Mouse (Mus musculus): ENCODE results near the gene Vav2. TPM values are rescaled to one million over a fixed set of nuclear protein-coding genes. Genes with fewer than 3 reads are reported as not detected.
A peak's percentile ranks its signal among the peaks of the same experiment; 100 is the strongest.

The Vav2 gene
- total and polyA plus RNA-seq, 2 experiments from 2014 or later = 6.4 to 33.6 TPM

DNA sequence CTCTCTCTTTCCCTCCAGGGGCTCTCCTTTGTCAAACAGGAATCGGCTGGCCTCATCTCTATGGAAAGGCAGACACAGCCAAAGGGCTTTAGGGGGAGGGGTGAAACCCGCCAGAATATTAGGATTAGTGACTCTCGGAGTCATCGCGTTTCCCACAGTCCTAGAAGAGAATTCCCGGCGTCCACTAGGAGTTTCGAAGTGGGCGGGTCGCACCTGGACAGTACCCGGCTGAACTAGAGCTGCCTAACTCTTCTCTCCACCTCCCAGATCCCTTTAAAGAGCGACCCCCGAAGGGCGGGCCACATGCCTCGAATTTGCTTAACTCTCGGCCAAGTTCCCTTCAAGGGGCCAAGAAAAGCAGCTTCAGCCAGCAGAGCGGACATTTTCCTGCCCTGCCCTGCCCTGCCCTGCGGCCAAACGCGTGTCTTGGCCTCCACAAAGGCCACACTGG is 1.6 kb downstream of the Vav2 start:
- peaks cover 11% of the 10 kb centered on the region; the same call in 1 of the 2 replicates for H3K4me1 ChIP-seq (ENCODE audit: insufficient read depth, low read length)
- ATAC-seq (ENCODE audit: low FRiP score) = no peak
- peak overlapping the region; percentile 92 for H3K4me3 ChIP-seq (ENCODE audit: low read depth, low read length)
- WGBS = under 1% methylated on average over 20 of the region's 20 CpGs
- H3K27ac ChIP-seq (ENCODE audit: low read depth, low read length) = no peak overlapping the region
- no peaks in the 10 kb centered on the region for H3K36me3 ChIP-seq (ENCODE audit: insufficient read depth, low read length)
- TF ChIP-seq CTCF (IDR thresholded peaks at IDR 0.05) = no peak
- no peaks in the 10 kb centered on the region for H3K9me3 ChIP-seq (ENCODE audit: low read length)
- H3K4me2 ChIP-seq (ENCODE audit: low read depth, low read length, poor library complexity, severe bottlenecking) = peak overlapping the region; percentile 99
- DNase-seq (ENCODE audit: low spot score) = peak; percentile 58
- no peaks in the 10 kb centered on the region for H3K27me3 ChIP-seq (ENCODE audit: insufficient read depth, low read length)
- peak overlapping the region; percentile 77 for H3K9ac ChIP-seq (replicated peaks; ENCODE audit: low read length, poor library complexity, severe bottlenecking)

DNA sequence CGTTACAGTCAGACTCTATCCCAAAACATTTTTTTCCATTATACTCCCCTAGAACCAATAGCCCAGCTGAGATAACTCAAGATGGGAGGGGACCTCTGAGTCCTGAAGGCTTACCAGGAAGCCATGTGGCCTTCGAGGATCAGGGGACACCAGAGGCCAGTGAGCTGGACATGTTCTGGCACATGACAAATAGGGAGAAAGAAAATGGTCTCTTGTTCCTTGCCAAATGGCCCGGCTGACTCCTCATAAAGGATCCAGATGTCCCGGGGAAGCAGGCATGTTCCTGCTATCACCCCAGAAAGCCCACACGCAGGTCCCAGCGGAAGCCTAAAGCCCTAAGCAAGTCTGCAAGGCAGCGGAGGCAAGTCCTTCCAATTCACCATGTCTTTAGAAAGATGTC is 3.2 kb downstream of the Vav2 start:
- H3K27ac ChIP-seq (ENCODE audit: low read depth, low read length) = no peak overlapping the region
- H3K4me1 ChIP-seq (ENCODE audit: insufficient read depth, low read length) = peaks cover 11% of the 10 kb centered on the region; the same call in 1 of the 2 replicates
- no peak for ATAC-seq (ENCODE audit: low FRiP score)

DNA sequence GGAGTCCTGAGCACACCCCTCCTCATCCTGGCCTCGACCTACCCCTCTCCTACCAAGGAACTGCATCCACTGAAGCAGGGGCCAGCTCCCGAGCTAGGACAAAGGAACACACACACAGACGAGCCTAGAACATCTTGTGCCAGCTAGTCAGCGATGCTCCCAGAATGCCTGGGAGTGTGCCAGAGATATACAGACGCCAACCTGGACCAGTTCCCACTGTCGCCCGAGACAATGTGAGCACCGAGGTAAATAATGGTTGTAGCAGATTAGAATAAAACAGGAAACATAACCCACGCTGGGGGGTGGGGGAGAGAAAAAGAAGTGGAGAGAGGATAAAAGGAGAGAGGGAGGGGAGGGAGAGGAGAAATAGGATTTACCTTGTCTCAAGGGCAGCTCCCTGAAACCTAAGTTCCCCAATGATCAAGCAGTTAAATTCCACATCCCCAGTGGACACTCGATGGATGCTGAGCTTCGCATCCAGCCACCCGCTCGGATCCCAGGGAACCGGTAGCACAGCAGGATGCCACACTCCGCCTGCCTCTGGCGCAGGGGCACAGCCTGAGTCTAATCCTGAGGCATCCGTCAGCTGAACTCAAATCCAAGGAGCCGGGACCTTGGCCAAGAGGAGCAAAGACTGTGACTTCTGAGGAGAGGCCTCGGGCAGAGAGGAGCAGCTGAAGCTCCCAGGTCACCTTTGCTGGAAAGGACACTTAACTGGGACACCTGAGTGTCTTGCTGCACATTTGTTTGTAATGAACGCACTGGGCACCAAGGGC is 5.4 kb downstream of the Vav2 start:
- no peak for TF ChIP-seq CTCF (IDR thresholded peaks at IDR 0.05)
- ATAC-seq (ENCODE audit: low FRiP score) (no peak), DNase-seq (ENCODE audit: low spot score) (peak; percentile 84)
- Histone ChIP-seq H3K4me3 (ENCODE audit: low read depth, low read length) (no peak overlapping the region), H3K27me3 (ENCODE audit: insufficient read depth, low read length) (no peaks in the 10 kb centered on the region), H3K36me3 (ENCODE audit: insufficient read depth, low read length) (no peaks in the 10 kb centered on the region), H3K27ac (ENCODE audit: low read depth, low read length) (no peak overlapping the region), H3K4me2 (ENCODE audit: low read depth, low read length, poor library complexity, severe bottlenecking) (no peak overlapping the region), H3K4me1 (ENCODE audit: insufficient read depth, low read length) (peaks cover 8% of the 10 kb centered on the region; the same call in 1 of the 2 replicates), H3K9me3 (ENCODE audit: low read length) (no peaks in the 10 kb centered on the region), H3K9ac (replicated peaks; ENCODE audit: low read length, poor library complexity, severe bottlenecking) (no peak overlapping the region)
- WGBS = 39% methylated on average over 20 of the region's 20 CpGs

More for the DNA sequence above, 3.2 kb downstream of the Vav2 start:
- Histone ChIP-seq H3K4me3 (ENCODE audit: low read depth, low read length) (no peak overlapping the region), H3K4me2 (ENCODE audit: low read depth, low read length, poor library complexity, severe bottlenecking) (peak overlapping the region; percentile 2; the same call in 1 of the 2 replicates), H3K9me3 (ENCODE audit: low read length) (no peaks in the 10 kb centered on the region), H3K27me3 (ENCODE audit: insufficient read depth, low read length) (no peaks in the 10 kb centered on the region), H3K9ac (replicated peaks; ENCODE audit: low read length, poor library complexity, severe bottlenecking) (no peak overlapping the region), H3K36me3 (ENCODE audit: insufficient read depth, low read length) (no peaks in the 10 kb centered on the region)
- 76% methylated on average over 7 of the region's 7 CpGs for whole genome bisulfite sequencing
- TF ChIP-seq CTCF (IDR thresholded peaks at IDR 0.05) = no peak
- DNase-seq (ENCODE audit: low spot score) = no peak

DNA sequence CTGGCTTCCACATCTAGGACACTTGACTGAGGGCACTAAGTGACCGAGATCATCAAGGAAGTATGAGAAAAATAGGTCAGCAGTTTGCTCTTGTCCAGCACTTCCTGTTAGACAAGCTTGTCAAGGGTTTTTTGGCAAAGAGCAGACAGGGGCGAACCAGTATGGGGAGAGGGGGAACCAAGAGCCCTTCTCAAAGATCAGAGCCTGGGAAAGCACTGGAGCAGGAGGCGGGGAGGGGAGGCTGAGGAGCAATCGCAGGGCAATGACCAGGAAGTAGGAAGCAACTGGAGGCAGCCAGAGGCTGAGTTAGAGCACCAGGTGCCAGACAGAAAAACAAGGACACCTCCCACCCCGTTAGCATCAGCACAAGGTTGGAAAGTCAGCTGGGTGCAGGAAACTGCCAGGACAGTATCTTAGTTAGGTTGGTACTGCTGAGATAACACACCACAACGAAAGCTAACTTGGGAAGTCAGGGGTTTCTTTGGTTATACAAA is 8.2 kb downstream of the Vav2 start:
- Histone ChIP-seq H3K36me3 (ENCODE audit: insufficient read depth, low read length) (no peaks in the 10 kb centered on the region), H3K4me1 (ENCODE audit: insufficient read depth, low read length) (peaks cover 15% of the 10 kb centered on the region)
- WGBS = 68% methylated on average over 6 of the region's 6 CpGs

DNA sequence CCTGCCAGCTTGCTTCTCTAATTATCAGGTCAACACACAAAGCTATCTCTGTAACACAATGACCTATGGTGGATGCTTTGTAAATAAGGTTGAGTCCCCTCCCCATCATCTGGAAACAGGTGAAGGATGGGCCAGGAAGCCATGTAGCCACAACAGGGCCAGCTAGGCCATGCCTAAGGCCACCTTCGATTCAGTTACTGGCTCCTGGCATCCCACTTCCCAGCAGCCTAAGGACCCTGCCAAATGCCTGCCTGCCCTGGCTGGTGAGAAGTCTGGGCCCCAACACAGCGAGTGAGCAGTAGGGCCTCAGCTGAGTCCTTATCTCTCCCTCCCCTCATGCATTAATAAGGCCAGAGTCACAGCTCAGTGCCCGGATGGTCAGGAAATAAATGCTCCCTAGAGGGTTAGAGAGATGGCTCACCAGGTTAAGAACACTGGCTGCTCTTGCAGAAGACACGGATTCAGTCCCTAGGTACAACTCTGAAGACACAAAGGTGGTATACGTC is 9.1 kb downstream of the Vav2 start:
- no peaks in the 10 kb centered on the region for H3K9me3 ChIP-seq (ENCODE audit: low read length)
- no peak for DNase-seq (ENCODE audit: low spot score)
- 54% methylated on average over 5 of the region's 5 CpGs for WGBS
- no peak for ATAC-seq (ENCODE audit: low FRiP score)
- H3K27ac ChIP-seq (ENCODE audit: low read depth, low read length) = no peak overlapping the region
- H3K4me3 ChIP-seq (ENCODE audit: low read depth, low read length) = no peak overlapping the region
- peaks cover 15% of the 10 kb centered on the region for H3K4me1 ChIP-seq (ENCODE audit: insufficient read depth, low read length)
- no peaks in the 10 kb centered on the region for H3K36me3 ChIP-seq (ENCODE audit: insufficient read depth, low read length)
- no peak overlapping the region for H3K9ac ChIP-seq (replicated peaks; ENCODE audit: low read length, poor library complexity, severe bottlenecking)
- no peak for TF ChIP-seq CTCF (IDR thresholded peaks at IDR 0.05)
- H3K4me2 ChIP-seq (ENCODE audit: low read depth, low read length, poor library complexity, severe bottlenecking) = no peak overlapping the region
- no peaks in the 10 kb centered on the region for H3K27me3 ChIP-seq (ENCODE audit: insufficient read depth, low read length)

More for the DNA sequence above, 8.2 kb downstream of the Vav2 start:
- no peak for TF ChIP-seq CTCF (IDR thresholded peaks at IDR 0.05)
- DNase-seq (ENCODE audit: low spot score) = no peak
- no peaks in the 10 kb centered on the region for H3K9me3 ChIP-seq (ENCODE audit: low read length)
- H3K4me2 ChIP-seq (ENCODE audit: low read depth, low read length, poor library complexity, severe bottlenecking) = no peak overlapping the region; the same call in 1 of the 2 replicates
- H3K9ac ChIP-seq (replicated peaks; ENCODE audit: low read length, poor library complexity, severe bottlenecking) = no peak overlapping the region
- no peak overlapping the region for H3K27ac ChIP-seq (ENCODE audit: low read depth, low read length)
- H3K27me3 ChIP-seq (ENCODE audit: insufficient read depth, low read length) = no peaks in the 10 kb centered on the region
- no peak overlapping the region for H3K4me3 ChIP-seq (ENCODE audit: low read depth, low read length)
- ATAC-seq (ENCODE audit: low FRiP score) = no peak

DNA sequence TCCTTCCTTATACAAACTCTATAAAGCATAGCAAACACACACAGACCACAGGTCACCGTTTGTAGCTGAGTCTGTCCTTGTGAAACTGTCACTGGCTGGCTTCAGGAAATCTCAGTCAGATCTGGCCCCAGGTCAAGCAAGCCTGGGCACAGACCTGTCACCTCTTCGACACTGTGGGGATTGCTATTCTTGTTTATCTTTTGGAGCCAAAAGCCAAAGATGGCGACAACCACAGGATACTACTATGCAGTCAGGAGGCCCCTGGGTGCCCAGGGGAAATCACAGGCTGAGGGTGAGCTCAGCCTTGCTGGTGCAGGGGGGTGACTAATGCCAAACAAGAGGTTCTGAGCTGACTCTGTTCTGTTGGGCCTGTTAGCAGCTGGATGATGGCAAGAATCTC is 10.4 kb downstream of the Vav2 start:
- WGBS = 47% methylated on average over 3 of the region's 3 CpGs
- H3K9me3 ChIP-seq (ENCODE audit: low read length) = no peaks in the 10 kb centered on the region
- no peak overlapping the region for H3K9ac ChIP-seq (replicated peaks; ENCODE audit: low read length, poor library complexity, severe bottlenecking)
- no peak overlapping the region for H3K4me2 ChIP-seq (ENCODE audit: low read depth, low read length, poor library complexity, severe bottlenecking)
- no peak overlapping the region for H3K4me3 ChIP-seq (ENCODE audit: low read depth, low read length)
- peaks cover 21% of the 10 kb centered on the region for H3K4me1 ChIP-seq (ENCODE audit: insufficient read depth, low read length)
- no peak for TF ChIP-seq CTCF (IDR thresholded peaks at IDR 0.05)
- DNase-seq (ENCODE audit: low spot score) (no peak), ATAC-seq (ENCODE audit: low FRiP score) (no peak)
- no peaks in the 10 kb centered on the region for H3K27me3 ChIP-seq (ENCODE audit: insufficient read depth, low read length)
- H3K36me3 ChIP-seq (ENCODE audit: insufficient read depth, low read length) = no peaks in the 10 kb centered on the region
- H3K27ac ChIP-seq (ENCODE audit: low read depth, low read length) = no peak overlapping the region

Measured in midbrain, postnatal 0 days (tissue).